ENCODE assay signal across 7 mouse cellular contexts in the genomic region with DNA sequence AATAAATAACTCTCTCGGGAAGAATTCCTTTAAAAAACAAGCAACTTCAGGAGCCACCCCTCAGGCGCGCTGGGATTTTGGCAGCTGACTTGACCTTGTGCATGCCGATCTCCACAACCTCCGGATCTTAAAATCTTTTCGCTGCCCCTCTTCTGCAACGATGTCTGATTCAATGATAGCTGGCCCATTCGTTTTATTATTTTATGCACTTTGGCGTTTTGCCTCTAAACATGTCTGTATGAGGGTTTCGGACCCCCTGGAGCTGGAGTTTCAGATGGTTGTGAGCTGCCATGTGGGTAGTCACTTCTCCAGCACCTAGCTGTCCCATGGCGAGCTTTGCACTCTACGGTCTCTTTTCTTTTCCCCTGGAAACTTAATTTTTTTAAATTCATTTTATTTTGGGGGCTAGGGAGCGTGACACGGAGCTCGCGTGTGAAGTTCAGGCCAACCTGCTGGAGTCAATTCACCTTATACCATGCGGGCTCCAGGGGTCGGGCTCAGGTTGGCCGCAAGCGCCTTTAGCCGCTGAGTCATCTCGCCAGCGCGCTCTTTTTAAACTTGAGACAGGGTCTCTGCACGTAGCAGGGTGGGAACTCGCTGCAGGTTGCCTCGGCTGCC. TPM values are rescaled to one million over a fixed set of nuclear protein-coding genes. Genes with fewer than 3 reads are reported as not detected.
DNase-seq lines count a peak whose midpoint lies in the region; ATAC-seq and TF ChIP-seq lines count a peak whose summit lies in the region.

No protein-coding gene starts in this region.

- peak; percentile 14 for DNase-seq in thymus, postnatal 14 days
- no peak for DNase-seq in thymus, adult 18-20 months
- DNase-seq in liver, embryonic 14.5 days (ENCODE audit: low read depth in 3 of 3, low spot score in 3 of 3): no peak
- peak; percentile 30 for DNase-seq in stomach, postnatal 0 days (ENCODE audit: low spot score)
- DNase-seq in left cerebral cortex, postnatal 10 days (ENCODE audit: extremely low spot score in 1 of 2, low spot score in 2 of 2): no peak

- H3K27me3 ChIP-seq in embryonic facial prominence, embryonic 15.5 days: no peaks in the 10 kb centered on the region
- H3K27me3 ChIP-seq in hindbrain, embryonic 15.5 days: no peaks in the 10 kb centered on the region
- no peaks in the 10 kb centered on the region for H3K27me3 ChIP-seq in liver, embryonic 14.5 days (ENCODE audit: control insufficient read depth, insufficient read depth, low read length)
- no peaks in the 10 kb centered on the region for H3K27me3 ChIP-seq in stomach, postnatal 0 days (ENCODE audit: control insufficient read depth, insufficient read depth, low read length)

- H3K4me2 ChIP-seq in embryonic facial prominence, embryonic 15.5 days (replicated peaks): peak overlapping the region; percentile 72
- H3K4me2 ChIP-seq in hindbrain, embryonic 15.5 days: peak overlapping the region; percentile 78
- peak overlapping the region; percentile 94 for H3K4me2 ChIP-seq in liver, embryonic 14.5 days (ENCODE audit: low read depth)
- peak overlapping the region; percentile 73 for H3K4me2 ChIP-seq in stomach, postnatal 0 days (replicated peaks; ENCODE audit: low read depth)

- TF ChIP-seq CTCF in liver, embryonic 14.5 days (IDR thresholded peaks at IDR 0.05; ENCODE audit: low read depth): peak; percentile 28; the same call in 1 of the 2 replicates
- TF ChIP-seq CTCF in stomach, postnatal 0 days (IDR thresholded peaks at IDR 0.05; ENCODE audit: low read depth): peak; percentile 26; the same call in 1 of the 2 replicates

- under 1% methylated on average over 27 of the region's 27 CpGs for WGBS in embryonic facial prominence, embryonic 15.5 days
- under 1% methylated on average over 27 of the region's 27 CpGs for WGBS in hindbrain, embryonic 15.5 days
- whole genome bisulfite sequencing in liver, embryonic 14.5 days (ENCODE audit: insufficient replicate concordance): under 1% methylated on average over 27 of the region's 27 CpGs
- under 1% methylated on average over 27 of the region's 27 CpGs for WGBS in stomach, postnatal 0 days

- ATAC-seq in embryonic facial prominence, embryonic 15.5 days (ENCODE audit: insufficient number of reproducible peaks, low FRiP score, low TSS enrichment, low read depth): peak; percentile 37
- ATAC-seq in hindbrain, embryonic 15.5 days (ENCODE audit: low FRiP score, low read depth): peak; percentile 52; the same call in 1 of the 2 replicates
- ATAC-seq in liver, embryonic 14.5 days (ENCODE audit: insufficient read depth): peak; percentile 42
- ATAC-seq in stomach, postnatal 0 days (ENCODE audit: low FRiP score, low TSS enrichment): peak; percentile 35

- intact Hi-C loops in left cerebral cortex, postnatal 10 days (cut with DNase I): no loop called here

- TF ChIP-seq EP300 in liver, embryonic 14.5 days (IDR thresholded peaks at IDR 0.05; ENCODE audit: low read depth): no peak
- no peak for TF ChIP-seq EP300 in stomach, postnatal 0 days (optimal IDR thresholded peaks at IDR 0.05)

- H3K9ac ChIP-seq in embryonic facial prominence, embryonic 15.5 days: peak overlapping the region; percentile 73
- H3K9ac ChIP-seq in hindbrain, embryonic 15.5 days: peak overlapping the region; percentile 79
- peak overlapping the region; percentile 86 for H3K9ac ChIP-seq in liver, embryonic 14.5 days (replicated peaks)
- peak overlapping the region; percentile 90 for H3K9ac ChIP-seq in stomach, postnatal 0 days (ENCODE audit: low read length)

- peak overlapping the region; percentile 97 for H3K27ac ChIP-seq in embryonic facial prominence, embryonic 15.5 days (replicated peaks)
- H3K27ac ChIP-seq in hindbrain, embryonic 15.5 days (replicated peaks): peak overlapping the region; percentile 95
- H3K27ac ChIP-seq in liver, embryonic 14.5 days: peak overlapping the region; percentile 97
- peak overlapping the region; percentile 95 for H3K27ac ChIP-seq in stomach, postnatal 0 days (replicated peaks)

- H3K36me3 ChIP-seq in embryonic facial prominence, embryonic 15.5 days: no peaks in the 10 kb centered on the region
- no peaks in the 10 kb centered on the region for H3K36me3 ChIP-seq in hindbrain, embryonic 15.5 days
- no peaks in the 10 kb centered on the region for H3K36me3 ChIP-seq in liver, embryonic 14.5 days (replicated peaks; ENCODE audit: control insufficient read depth, insufficient read depth, low read depth)
- H3K36me3 ChIP-seq in stomach, postnatal 0 days (ENCODE audit: control insufficient read depth, insufficient read depth, low read length): peaks cover 3% of the 10 kb centered on the region; the same call in 1 of the 2 replicates

- no peaks in the 10 kb centered on the region for H3K9me3 ChIP-seq in embryonic facial prominence, embryonic 15.5 days (replicated peaks)
- no peaks in the 10 kb centered on the region for H3K9me3 ChIP-seq in hindbrain, embryonic 15.5 days
- H3K9me3 ChIP-seq in liver, embryonic 14.5 days (ENCODE audit: control insufficient read depth, low read length): no peaks in the 10 kb centered on the region
- no peaks in the 10 kb centered on the region for H3K9me3 ChIP-seq in stomach, postnatal 0 days (ENCODE audit: control insufficient read depth, low read length)

- peak overlapping the region; percentile 91 for H3K4me3 ChIP-seq in embryonic facial prominence, embryonic 15.5 days (replicated peaks)
- peak overlapping the region; percentile 62 for H3K4me3 ChIP-seq in hindbrain, embryonic 15.5 days
- H3K4me3 ChIP-seq in liver, embryonic 14.5 days (ENCODE audit: insufficient read depth in 1 of 2, low read depth in 2 of 2, low read length in 2 of 2): peak overlapping the region; percentile 78 to 88
- peak overlapping the region; percentile 81 for H3K4me3 ChIP-seq in stomach, postnatal 0 days (ENCODE audit: low read depth, low read length)

- H3K4me1 ChIP-seq in embryonic facial prominence, embryonic 15.5 days: peaks cover 26% of the 10 kb centered on the region
- peaks cover 27% of the 10 kb centered on the region for H3K4me1 ChIP-seq in hindbrain, embryonic 15.5 days (replicated peaks)
- peaks cover 37 to 38% of the 10 kb centered on the region in 2 experiments for H3K4me1 ChIP-seq in liver, embryonic 14.5 days (replicated peaks; ENCODE audit: control insufficient read depth in 2 of 2, insufficient read depth in 2 of 2, low read length in 1 of 2)
- H3K4me1 ChIP-seq in stomach, postnatal 0 days (replicated peaks; ENCODE audit: control insufficient read depth, insufficient read depth): peaks cover 3% of the 10 kb centered on the region; the same call in 1 of the 2 replicates

RNA-seq across cellular contexts. Expression of gene Tmem79, which starts 0.4 kb away (rescaled TPM):
- 26.0 and 27.1 TPM in 2 replicates for polyA plus RNA-seq in embryonic facial prominence, embryonic 15.5 days (2015; fragmentation: Nextera tagmentation; extraction: Ambion mirVana)
- 1.2 and 1.7 TPM in 2 replicates for polyA plus RNA-seq in hindbrain, embryonic 15.5 days (2015; fragmentation: Nextera tagmentation; extraction: Ambion mirVana)
- 0.70 and 0.92 TPM in 2 replicates for polyA plus RNA-seq in liver, embryonic 14.5 days (2012; rRNA removed)
- 0.92 and 1.0 TPM in 2 replicates for polyA plus RNA-seq in liver, embryonic 14.5 days (2014; fragmentation: Nextera tagmentation; extraction: Ambion mirVana)
- 51.9 and 54.1 TPM in 2 replicates for polyA plus RNA-seq in stomach, postnatal 0 days (2015; fragmentation: Nextera tagmentation; extraction: Ambion mirVana)
- total RNA-seq in left cerebral cortex, postnatal 10 days (2021): 1 to 10 TPM in 1 of 2 experiments, under 1 TPM in 1; 0.63 to 1.5 TPM

RNA-seq across cellular contexts. Expression of gene Smg5, which starts 0.5 kb away (rescaled TPM):
- 41.8 and 48.6 TPM in 2 replicates for polyA plus RNA-seq in embryonic facial prominence, embryonic 15.5 days (2015; fragmentation: Nextera tagmentation; extraction: Ambion mirVana)
- polyA plus RNA-seq in hindbrain, embryonic 15.5 days (2015; fragmentation: Nextera tagmentation; extraction: Ambion mirVana): 62.5 and 64.0 TPM in 2 replicates
- 33.6 and 36.6 TPM in 2 replicates for polyA plus RNA-seq in liver, embryonic 14.5 days (2012; rRNA removed)
- 18.8 and 23.7 TPM in 2 replicates for polyA plus RNA-seq in liver, embryonic 14.5 days (2014; fragmentation: Nextera tagmentation; extraction: Ambion mirVana)
- polyA plus RNA-seq in stomach, postnatal 0 days (2015; fragmentation: Nextera tagmentation; extraction: Ambion mirVana): 15.9 and 19.0 TPM in 2 replicates
- total RNA-seq in left cerebral cortex, postnatal 10 days (2021): 10 to 100 TPM; 73.5 to 74.7 TPM

RNA-seq across cellular contexts. Expression of gene Glmp, which starts 10.7 kb away (rescaled TPM):
- polyA plus RNA-seq in embryonic facial prominence, embryonic 15.5 days (2015; fragmentation: Nextera tagmentation; extraction: Ambion mirVana): 212 and 214 TPM in 2 replicates
- polyA plus RNA-seq in hindbrain, embryonic 15.5 days (2015; fragmentation: Nextera tagmentation; extraction: Ambion mirVana): 119 and 125 TPM in 2 replicates
- polyA plus RNA-seq in liver, embryonic 14.5 days (2012; rRNA removed): 29.2 and 31.1 TPM in 2 replicates
- polyA plus RNA-seq in liver, embryonic 14.5 days (2014; fragmentation: Nextera tagmentation; extraction: Ambion mirVana): 51.6 and 52.4 TPM in 2 replicates
- polyA plus RNA-seq in stomach, postnatal 0 days (2015; fragmentation: Nextera tagmentation; extraction: Ambion mirVana): 161 and 166 TPM in 2 replicates
- 10 to 100 TPM; 74.6 to 79.2 TPM for total RNA-seq in left cerebral cortex, postnatal 10 days (2021)

RNA-seq across cellular contexts. Expression of gene Paqr6, which starts 28.8 kb away (rescaled TPM):
- polyA plus RNA-seq in embryonic facial prominence, embryonic 15.5 days (2015; fragmentation: Nextera tagmentation; extraction: Ambion mirVana): 8.3 and 10.1 TPM in 2 replicates
- polyA plus RNA-seq in hindbrain, embryonic 15.5 days (2015; fragmentation: Nextera tagmentation; extraction: Ambion mirVana): 1.9 and 2.3 TPM in 2 replicates
- 7.8 and 8.7 TPM in 2 replicates for polyA plus RNA-seq in liver, embryonic 14.5 days (2012; rRNA removed)
- polyA plus RNA-seq in liver, embryonic 14.5 days (2014; fragmentation: Nextera tagmentation; extraction: Ambion mirVana): 4.1 and 6.6 TPM in 2 replicates
- polyA plus RNA-seq in stomach, postnatal 0 days (2015; fragmentation: Nextera tagmentation; extraction: Ambion mirVana): 12.3 and 16.2 TPM in 2 replicates
- 1 to 10 TPM; 3.5 to 3.6 TPM for total RNA-seq in left cerebral cortex, postnatal 10 days (2021)

RNA-seq across cellular contexts. Expression of gene Bglap3, which starts 37.0 kb away (rescaled TPM):
- polyA plus RNA-seq in embryonic facial prominence, embryonic 15.5 days (2015; fragmentation: Nextera tagmentation; extraction: Ambion mirVana): 19.8 and 20.4 TPM in 2 replicates
- not detected in 2 replicates for polyA plus RNA-seq in hindbrain, embryonic 15.5 days (2015; fragmentation: Nextera tagmentation; extraction: Ambion mirVana)
- 0.27 and 0.38 TPM in 2 replicates for polyA plus RNA-seq in liver, embryonic 14.5 days (2012; rRNA removed)
- polyA plus RNA-seq in liver, embryonic 14.5 days (2014; fragmentation: Nextera tagmentation; extraction: Ambion mirVana): 0.29 and 0.38 TPM in 2 replicates
- 199 and 225 TPM in 2 replicates for polyA plus RNA-seq in stomach, postnatal 0 days (2015; fragmentation: Nextera tagmentation; extraction: Ambion mirVana)
- under 1 TPM in 1 of 2 experiments, not detected in 1; 0.66 TPM for total RNA-seq in left cerebral cortex, postnatal 10 days (2021)

Comparison
In these comparisons a context has a peak if more than half of its experiments do, and no peak if none do; other contexts are left out.
1. DNase-seq: peak in thymus, postnatal 14 days (single experiment) and stomach, postnatal 0 days (single experiment); none in thymus, adult 18-20 months (0 of 2), liver, embryonic 14.5 days (0 of 3) and left cerebral cortex, postnatal 10 days (0 of 2).
2. RNA of gene Tmem79, which starts 0.4 kb away (polyA plus RNA-seq): 51.9 to 54.1 TPM in stomach, postnatal 0 days and 26.0 to 27.1 TPM in embryonic facial prominence, embryonic 15.5 days; 1.2 to 1.7 TPM in hindbrain, embryonic 15.5 days and 0.70 to 1.0 TPM in liver, embryonic 14.5 days; every median in the first group is over 10 times any median in the second.
3. Peak in every context shown above with its lines, with median percentiles within 50 percentile points of each other: ATAC-seq, H3K27ac ChIP-seq, H3K4me2 ChIP-seq, H3K4me3 ChIP-seq and H3K9ac ChIP-seq.